Mouse (Mus musculus) yolk sac, embryonic 10.5 days (tissue): Measurements from ENCODE around the gene Pcdh10.
A peak's percentile ranks its signal among the peaks of the same experiment; 100 is the strongest.

ENCODE experiments used
- DNase-seq: peaks from one replicate; pipeline ENCODE4 v3.0.0-alpha.2; 2017; ENCODE audit warnings: low spot score

Gene Pcdh10

GRCm38 (mm10) chr3:45378145-45378544 lies at the start of gene Pcdh10:
Gene Pcdh10 (plus strand): TSS chr3:45378398.
- DNase-seq = peak; percentile 85

- no peak for DNase-seq
Measured at GRCm38 (mm10) chr3:45355919-45356318, 22.3 kb upstream of the Pcdh10 start.

GRCm38 (mm10) chr3:45368952-45369351 lies 9.2 kb upstream of the Pcdh10 start:
- no peak for DNase-seq

- peak; percentile 65 for DNase-seq
Measured at GRCm38 (mm10) chr3:45375761-45376500, 2.3 kb upstream of the Pcdh10 start.

GRCm38 (mm10) chr3:45376501-45377390 lies 1.5 kb upstream of the Pcdh10 start:
- peak; percentile 14 for DNase-seq

GRCm38 (mm10) chr3:45377391-45377998 lies 703 bp upstream of the Pcdh10 start:
- DNase-seq = peak; percentile 15

- peak; percentile 9 for DNase-seq
Measured at GRCm38 (mm10) chr3:45379541-45379971, 1.4 kb downstream of the Pcdh10 start.

GRCm38 (mm10) chr3:45379972-45380761 lies 2.0 kb downstream of the Pcdh10 start:
- DNase-seq = no peak

GRCm38 (mm10) chr3:45380811-45381761 lies 2.9 kb downstream of the Pcdh10 start:
- DNase-seq = peak; percentile 3

GRCm38 (mm10) chr3:45382032-45382755 lies 4.0 kb downstream of the Pcdh10 start:
- DNase-seq = no peak

GRCm38 (mm10) chr3:45383831-45384230 lies 5.6 kb downstream of the Pcdh10 start:
- DNase-seq = no peak

GRCm38 (mm10) chr3:45385028-45385427 lies 6.8 kb downstream of the Pcdh10 start:
- no peak for DNase-seq

GRCm38 (mm10) chr3:45385451-45385850 lies 7.3 kb downstream of the Pcdh10 start:
- no peak for DNase-seq

GRCm38 (mm10) chr3:45386512-45386911 lies 8.3 kb downstream of the Pcdh10 start:
- no peak for DNase-seq

- no peak for DNase-seq
Measured at GRCm38 (mm10) chr3:45397101-45397500, 18.9 kb downstream of the Pcdh10 start.

GRCm38 (mm10) chr3:45403239-45403638 lies 25.0 kb downstream of the Pcdh10 start:
- DNase-seq = no peak

- no peak for DNase-seq
Measured at GRCm38 (mm10) chr3:45431691-45432090, 53.5 kb downstream of the Pcdh10 start.

GRCm38 (mm10) chr3:45432172-45432765 lies 54.1 kb downstream of the Pcdh10 start:
- DNase-seq = no peak
